Mouse (Mus musculus) liver, postnatal 0 days (tissue): Measurements from ENCODE around the gene Nt5m.

Experiments
- CTCF ChIP-seq: sonication (generic); IDR thresholded peaks from 2 replicates; pipeline ENCODE4 v1.5.1; 2016; ENCODE audit warnings: antibody characterized with exemption, low read depth
- EP300 ChIP-seq: IDR thresholded peaks from 2 replicates; pipeline ENCODE4 v1.6.1; 2016; ENCODE audit warnings: antibody characterized with exemption, low read depth, mild to moderate bottlenecking

DNA sequence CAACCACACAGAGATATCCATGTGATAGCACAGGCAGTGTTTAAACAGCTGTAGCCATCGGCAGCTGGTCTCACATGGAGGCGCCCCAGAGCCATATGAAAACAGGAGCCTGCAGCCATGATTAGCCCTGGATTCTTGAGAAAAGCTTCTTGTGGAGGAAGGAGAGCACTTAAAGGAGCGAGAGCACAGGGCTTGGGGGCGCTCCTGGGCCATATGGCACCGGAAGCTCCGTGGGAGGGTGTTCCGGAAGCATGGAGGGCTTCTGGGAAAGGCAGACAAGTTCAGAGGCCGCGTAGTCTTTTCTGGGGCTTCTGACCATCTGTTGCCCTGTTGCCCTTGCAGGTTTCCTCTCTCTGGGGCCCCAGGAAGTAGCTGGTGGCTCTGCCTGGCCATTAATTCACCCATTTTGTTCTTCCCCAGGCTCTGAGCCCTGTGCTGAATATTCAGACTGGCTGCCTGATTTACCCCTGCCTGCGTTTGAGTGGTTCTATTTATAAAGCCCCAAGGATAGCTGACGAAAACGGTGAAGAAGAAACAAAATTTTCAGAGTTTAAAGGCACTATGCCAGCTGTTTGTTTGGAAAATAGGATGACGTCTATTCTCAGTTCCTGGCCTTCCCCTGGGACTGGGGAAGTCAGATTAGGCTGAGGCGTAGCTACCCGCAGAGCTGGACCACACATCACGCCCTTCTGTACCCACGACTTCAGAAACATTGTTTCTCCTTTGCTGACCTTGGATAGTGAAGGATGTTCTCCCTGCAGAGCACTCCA, 46.2 kb downstream of the Nt5m start:
- peak; percentile 81 for TF ChIP-seq EP300
- peak; percentile 48 for TF ChIP-seq CTCF
